Mouse (Mus musculus): Measurements from ENCODE around the gene Chchd6. TPM values are rescaled to one million over a fixed set of nuclear protein-coding genes. Genes with fewer than 3 reads are reported as not detected.

Gene Chchd6
- total RNA-seq, 2 experiments from 2014 or later = 1.7 to 3.8 TPM

DNA sequence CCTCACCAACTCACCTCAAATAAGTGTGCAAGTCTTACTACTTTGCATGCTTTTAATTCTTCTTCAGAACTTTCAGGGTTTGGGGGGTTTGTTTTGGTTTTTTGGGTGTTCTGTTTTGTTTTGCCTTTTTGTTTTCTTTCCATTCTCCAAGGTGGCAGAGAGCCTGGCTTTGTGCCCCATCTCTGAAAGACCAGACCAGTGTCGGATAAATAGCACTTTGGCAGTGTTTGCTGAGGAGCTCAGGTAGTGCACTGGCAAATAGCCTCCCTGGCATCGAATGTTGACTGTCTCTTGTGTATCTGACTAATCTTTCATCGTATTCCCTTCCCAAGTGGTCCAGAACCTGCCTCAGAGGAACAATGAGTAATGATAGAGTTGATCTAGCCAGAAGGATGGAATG lies 3.4 kb downstream of the Chchd6 start:
- ATAC-seq (replicated peaks; ENCODE audit: low FRiP score, poor library complexity, severe bottlenecking) = no peak

DNA sequence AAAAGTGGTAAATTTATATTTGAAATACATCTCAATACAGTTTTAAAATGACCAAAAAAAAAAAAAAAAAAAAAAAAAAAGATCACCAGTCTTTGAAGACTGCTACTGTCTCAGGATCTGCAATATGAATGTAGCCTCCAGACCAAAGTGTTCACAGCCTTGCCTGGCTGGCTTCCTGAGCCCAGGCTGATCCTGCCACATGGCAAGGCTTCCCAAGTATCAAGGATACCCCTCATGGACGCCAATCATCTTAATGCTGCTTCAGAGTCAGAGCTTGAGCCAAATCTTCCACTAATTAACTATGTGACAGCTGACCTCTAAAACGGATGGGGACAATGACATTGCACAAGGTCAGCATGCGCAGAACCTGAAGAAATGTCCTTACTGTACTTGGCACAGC lies 3.9 kb downstream of the Chchd6 start:
- no peak for ATAC-seq (replicated peaks; ENCODE audit: low FRiP score, poor library complexity, severe bottlenecking)

DNA sequence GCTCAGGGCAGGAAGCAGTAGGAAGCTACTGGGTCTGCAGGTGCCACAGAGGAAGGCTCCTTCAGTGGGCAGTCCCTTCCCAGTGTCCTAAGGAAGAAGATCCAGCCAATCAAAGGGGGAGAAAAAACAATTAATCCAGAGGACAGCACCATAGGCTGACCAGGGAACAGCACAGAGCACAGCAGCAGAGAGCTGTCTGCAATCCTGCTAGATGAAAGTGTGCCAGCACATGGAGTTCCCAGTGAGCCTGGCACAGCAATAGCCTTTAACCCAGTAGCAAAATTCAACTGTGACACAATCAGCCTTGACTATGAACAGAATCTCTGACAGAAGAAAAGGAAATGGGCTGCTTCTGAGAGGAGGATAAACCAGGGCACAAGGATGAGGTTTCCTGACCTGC lies 9.8 kb downstream of the Chchd6 start:
- no peak for ATAC-seq (replicated peaks; ENCODE audit: low FRiP score, poor library complexity, severe bottlenecking)

DNA sequence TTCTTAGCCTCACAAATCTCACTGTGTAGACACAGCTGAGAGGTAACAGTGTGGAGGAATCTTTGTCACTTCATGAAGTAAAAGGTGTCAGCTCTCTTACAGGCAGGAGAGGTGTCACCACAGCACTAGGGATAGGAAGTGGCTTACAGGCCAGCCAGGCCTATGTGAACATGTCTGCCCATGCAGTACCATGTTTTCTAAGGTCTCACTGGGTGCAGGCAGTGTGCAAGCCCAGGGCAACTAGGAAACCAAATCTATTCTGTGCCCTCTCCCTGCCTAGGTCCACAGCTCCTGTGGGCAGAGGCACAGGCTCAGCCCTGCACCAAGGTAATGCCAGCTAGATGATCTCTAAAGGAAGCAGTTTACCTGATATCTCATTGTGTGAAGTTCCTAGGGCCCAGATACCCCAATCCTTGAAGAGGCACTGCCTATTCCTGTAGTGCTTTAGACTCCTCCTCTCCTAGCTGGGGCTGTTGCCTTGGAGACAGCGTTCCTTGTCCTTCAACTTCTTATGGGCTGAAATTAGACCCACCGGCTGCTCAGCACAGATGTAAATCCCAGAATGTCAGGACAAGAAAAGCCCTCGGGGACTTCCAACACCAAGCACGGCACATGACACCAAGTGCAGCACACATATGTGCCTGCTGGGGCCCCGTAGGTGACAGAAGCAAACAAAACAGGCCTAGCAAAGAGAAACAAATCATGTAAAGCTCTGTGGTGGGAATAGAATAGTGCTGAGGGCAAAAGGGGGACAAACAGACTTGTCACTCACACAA lies 10.6 kb downstream of the Chchd6 start:
- no peak for ATAC-seq (replicated peaks; ENCODE audit: low FRiP score, poor library complexity, severe bottlenecking)

DNA sequence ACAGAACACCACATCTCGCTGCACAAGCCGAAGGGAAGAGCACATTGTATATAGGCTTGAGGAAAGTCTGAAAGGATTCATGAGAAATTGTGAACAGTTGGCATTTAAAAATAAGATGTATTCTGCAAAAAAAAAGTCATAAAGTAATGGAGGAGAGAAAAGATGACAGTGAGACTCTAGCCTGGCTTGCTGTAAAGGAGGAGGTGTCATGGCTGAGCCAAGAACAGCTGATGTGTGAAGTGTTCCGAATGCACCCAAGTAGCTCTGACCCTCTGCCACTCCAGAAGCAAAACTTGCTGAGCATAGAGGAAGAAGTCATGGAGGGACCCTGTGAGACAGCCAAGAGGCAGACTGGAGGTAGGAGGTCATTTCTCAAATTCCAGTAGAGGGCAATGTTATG lies 12.3 kb downstream of the Chchd6 start:
- ATAC-seq (replicated peaks; ENCODE audit: low FRiP score, poor library complexity, severe bottlenecking) = no peak

DNA sequence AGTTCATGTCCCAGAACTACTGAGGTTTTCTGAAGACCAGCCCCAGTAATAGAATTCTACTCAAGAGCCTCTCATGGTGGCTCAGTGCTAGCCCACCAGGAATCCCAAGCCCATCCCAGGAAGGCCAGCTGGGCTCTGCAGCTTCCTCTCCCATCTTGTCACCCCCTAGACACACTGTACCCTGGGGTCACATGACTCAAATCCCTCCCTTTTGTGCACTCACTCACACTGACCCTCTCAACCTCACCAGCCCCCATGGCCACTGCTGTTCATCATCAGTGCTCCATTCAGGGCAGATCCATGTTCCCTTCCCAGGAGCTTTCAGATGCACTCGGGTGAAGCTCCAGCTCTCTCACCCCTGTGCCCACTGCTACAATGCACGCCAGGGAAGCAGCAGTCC lies 20.8 kb downstream of the Chchd6 start:
- ATAC-seq (replicated peaks; ENCODE audit: low FRiP score, poor library complexity, severe bottlenecking) = no peak

DNA sequence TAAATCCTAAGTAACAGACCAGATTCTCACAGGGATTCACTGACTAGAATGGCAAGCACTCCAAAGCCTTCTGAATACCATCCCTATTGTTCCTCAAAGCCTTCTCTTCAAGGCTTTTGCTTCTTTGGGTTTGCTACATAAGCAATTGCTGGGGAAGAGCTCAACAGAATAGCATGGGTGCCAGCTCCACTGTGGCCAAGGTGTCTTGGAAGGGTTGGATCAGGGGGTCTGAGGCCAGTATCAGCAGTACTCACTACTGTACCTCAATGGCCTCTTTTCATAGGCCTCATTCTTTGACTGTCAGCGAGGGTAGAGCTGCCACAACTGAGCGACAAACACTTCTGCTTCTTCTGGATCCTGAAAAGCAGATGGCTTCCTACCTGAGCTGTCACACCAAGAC lies 21.7 kb downstream of the Chchd6 start:
- no peak for ATAC-seq (replicated peaks; ENCODE audit: low FRiP score, poor library complexity, severe bottlenecking)

DNA sequence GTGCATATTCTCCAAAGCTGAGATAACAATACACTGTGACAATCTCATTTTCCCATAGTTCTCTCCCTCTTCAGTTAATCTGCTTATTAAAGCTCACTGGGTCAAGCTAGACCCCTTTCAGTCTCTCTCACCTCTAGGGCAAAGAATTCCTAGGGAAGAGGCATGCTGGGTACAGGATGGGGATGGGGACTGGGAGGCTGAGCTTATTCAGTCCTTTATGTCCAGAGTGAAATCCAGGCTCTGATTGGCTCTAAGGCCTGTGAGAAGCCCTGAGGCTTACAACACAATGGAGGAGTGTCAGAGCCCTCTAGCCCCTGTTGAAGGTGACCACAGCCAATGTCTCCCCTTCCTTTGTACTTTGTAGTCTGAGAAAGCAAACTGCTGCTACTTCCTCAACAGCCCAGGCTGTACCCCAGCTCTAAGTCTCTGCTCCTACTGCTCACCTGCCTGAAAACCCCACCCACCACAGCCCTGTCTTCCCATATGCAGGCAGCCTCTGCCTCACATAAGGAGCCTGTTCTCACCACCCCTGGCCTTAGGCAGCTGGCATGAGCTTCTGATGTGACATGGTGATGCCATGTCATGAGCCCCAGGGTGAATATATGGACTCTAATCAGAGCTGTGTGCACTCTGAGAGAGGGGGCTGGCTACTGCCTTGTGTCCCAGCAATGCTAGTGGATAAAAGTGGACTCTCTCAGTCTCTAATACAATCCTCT lies 22.4 kb downstream of the Chchd6 start:
- ATAC-seq (replicated peaks; ENCODE audit: low FRiP score, poor library complexity, severe bottlenecking) = no peak

DNA sequence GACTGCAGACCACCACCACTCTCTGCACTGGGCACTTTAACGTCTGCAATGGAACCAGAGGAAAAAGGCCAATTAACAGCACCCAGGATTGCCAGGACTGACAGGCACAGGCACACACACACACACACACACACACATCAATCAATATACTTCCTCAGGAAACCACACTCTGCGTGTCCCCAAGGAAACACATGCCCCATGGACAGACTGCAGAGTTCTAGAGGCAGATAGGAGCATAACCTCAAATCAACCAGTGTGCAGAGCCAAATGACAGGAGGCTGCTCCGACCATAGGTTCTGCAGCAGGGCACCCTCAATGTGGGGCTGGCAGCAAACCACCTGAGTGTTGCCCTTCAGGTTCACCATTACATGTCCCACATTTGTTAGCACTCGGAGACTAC lies 26.1 kb downstream of the Chchd6 start:
- ATAC-seq (replicated peaks; ENCODE audit: low FRiP score, poor library complexity, severe bottlenecking) = no peak

DNA sequence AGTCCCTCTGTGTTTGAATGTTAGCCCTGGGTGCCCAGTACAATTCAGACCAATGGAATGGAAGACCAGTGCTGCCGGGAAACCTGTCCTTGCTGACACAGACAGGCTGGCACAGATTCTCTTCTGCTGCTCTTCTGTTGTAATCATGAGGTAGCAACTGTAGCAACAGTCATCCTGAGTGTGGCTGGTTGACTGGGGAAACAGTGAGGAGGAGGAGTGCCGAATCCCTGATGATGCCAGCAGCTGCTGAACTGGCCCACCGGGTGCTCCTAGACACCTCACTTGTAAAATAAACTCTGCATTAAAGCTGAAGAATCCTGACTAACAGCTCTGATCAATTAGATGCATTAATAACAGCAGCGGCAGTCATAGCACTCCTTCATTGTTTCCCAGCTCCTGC lies 28.7 kb downstream of the Chchd6 start:
- ATAC-seq (replicated peaks; ENCODE audit: low FRiP score, poor library complexity, severe bottlenecking) = no peak

DNA sequence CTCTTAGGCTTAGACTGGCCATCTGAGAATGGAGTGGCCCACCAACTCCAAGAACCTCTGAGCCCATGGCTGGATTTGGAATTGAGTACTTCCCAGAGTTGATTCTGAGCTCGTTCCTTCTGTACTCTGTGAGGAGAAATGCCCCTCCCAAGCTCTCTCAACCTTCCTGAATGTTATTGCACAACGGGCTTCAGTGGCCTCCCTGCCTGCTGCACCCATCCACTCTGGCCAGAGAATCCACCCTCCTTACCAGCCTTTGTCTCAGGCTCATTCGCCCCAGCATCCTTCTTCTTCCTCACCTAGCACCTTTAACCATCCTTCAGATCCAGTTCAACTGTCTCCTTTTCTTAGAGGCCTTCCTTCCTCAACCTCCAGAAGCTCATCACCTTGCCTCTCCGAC lies 32.1 kb downstream of the Chchd6 start:
- no peak for ATAC-seq (replicated peaks; ENCODE audit: low FRiP score, poor library complexity, severe bottlenecking)

DNA sequence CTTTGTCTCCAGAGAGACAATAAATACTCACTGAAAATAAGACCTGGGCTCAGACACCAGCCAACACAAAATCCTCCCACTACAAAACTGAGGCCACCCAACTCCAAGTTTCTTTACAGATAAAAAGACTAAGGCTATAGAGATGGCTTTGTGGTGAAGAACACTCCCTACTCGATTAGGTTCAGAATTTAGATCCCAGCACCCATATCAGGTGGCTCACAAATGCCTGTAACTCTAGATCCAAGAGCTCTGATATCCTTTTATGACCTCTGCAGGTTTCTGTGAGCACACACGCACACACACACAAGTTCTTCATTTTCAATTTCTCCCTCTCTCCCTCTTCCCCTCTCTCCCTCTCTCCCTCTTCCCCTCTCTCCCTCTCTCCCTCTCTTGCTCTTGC lies 34.6 kb downstream of the Chchd6 start:
- no peak for ATAC-seq (replicated peaks; ENCODE audit: low FRiP score, poor library complexity, severe bottlenecking)

DNA sequence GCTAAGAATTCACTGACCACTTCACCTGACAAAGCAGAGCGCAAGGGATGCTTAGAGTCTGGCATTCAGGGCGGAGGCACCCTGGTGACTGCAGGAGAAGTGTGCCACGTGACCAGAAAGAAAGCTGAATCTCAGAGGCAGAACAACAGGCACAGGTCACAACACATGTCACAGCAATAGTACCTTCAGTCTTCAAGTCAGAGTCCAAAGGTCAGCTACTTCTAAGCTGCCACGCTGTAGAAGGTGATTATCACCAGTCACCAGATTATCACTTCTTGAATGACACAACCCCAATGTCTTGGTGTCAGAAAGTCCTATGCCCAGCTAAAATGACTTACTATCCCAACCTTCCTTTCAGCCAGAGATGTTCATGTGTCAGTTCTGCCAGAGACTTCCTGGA lies 37.8 kb downstream of the Chchd6 start:
- ATAC-seq (replicated peaks; ENCODE audit: low FRiP score, poor library complexity, severe bottlenecking) = no peak

DNA sequence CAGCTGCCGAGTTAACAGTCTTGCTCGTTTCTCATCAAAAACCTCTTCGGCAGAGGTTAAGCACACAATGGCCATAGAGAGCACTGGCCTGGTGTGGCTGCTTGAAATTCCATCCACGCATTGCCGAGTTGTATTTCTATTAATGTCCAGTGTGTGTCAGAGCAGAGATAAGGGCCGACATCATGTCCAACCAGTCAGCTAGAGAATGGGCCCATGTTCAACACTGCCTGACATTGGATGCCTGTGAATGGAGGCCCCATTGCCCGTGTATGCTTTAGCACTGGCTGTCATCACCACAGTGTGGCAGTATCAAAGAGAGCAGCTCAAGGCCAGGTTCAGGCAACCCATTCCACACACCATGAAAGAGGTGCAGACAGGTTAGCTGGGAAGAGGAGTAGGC lies 38.9 kb downstream of the Chchd6 start:
- ATAC-seq (replicated peaks; ENCODE audit: low FRiP score, poor library complexity, severe bottlenecking) = no peak

DNA sequence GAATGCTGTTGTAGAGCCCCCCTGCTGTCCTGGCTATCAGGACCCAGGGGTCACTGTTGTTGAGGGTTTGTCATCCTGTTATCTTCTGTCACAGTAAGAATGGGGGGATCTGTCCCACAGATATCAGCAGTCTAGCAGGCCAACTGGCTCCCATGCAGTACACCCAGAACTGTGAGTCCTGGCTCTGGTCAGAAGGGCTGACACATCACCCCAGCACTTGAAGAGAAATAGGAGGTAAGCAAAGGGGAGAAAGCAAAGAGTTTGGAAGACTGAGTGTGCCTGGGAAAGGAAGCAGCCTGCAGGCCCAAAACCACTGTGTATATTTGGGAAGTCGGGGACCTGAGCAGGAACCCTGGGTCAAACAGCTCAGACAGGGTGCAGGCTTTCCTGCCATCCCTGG lies 39.5 kb downstream of the Chchd6 start:
- ATAC-seq (replicated peaks; ENCODE audit: low FRiP score, poor library complexity, severe bottlenecking) = no peak

DNA sequence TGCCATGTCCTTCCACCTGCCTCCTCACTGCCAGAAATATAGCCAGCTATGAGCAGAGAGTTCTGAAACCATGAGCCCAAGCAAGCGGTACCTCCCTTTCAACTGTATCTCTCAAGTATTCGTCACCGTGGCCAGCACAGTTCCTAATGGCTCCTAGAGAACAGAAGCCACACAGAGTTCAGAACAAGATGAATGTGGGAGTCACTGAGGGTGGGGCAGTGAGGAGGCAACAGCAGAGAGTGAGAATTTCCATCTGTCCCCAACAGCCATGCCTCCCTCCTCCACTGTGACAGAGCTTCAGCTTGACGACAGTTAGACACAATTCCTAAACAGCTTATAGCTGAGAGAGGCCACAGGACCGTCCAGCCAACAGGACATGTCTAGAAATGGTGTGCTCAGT lies 41.4 kb downstream of the Chchd6 start:
- ATAC-seq (replicated peaks; ENCODE audit: low FRiP score, poor library complexity, severe bottlenecking) = no peak

DNA sequence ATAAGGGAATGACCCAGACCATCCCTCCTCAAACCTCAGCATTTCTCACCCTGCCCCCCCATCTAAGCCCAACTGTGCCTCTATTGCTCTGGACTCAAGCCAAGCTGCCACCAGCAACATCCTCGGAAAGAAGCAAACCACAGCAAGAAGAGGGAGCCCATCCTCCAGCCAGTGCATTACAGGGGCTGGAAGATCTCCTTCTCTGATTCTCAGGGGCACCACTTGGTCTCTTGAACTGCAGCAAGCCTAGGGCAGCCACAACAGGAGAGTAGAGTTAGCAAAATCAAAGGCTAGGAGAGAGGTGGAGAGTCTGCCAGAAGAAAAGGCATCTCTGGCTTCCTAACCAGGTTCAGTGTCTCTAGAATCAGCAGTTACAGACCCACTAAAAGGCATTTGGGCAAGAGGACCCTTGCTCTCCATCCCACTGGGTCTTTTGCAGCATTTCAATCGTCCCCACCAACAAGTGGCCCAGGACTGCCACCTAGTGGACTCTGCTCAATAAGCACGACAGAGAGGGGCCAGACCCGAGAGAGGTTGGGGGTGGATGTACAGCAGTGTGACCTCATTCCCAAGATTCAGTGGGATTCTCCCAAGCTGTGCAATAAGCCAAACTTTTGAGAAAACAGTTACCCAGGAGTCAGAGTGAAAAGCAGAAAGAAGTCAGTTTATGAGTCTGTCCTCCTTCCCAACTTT lies 42.3 kb downstream of the Chchd6 start:
- no peak for ATAC-seq (replicated peaks; ENCODE audit: low FRiP score, poor library complexity, severe bottlenecking)

DNA sequence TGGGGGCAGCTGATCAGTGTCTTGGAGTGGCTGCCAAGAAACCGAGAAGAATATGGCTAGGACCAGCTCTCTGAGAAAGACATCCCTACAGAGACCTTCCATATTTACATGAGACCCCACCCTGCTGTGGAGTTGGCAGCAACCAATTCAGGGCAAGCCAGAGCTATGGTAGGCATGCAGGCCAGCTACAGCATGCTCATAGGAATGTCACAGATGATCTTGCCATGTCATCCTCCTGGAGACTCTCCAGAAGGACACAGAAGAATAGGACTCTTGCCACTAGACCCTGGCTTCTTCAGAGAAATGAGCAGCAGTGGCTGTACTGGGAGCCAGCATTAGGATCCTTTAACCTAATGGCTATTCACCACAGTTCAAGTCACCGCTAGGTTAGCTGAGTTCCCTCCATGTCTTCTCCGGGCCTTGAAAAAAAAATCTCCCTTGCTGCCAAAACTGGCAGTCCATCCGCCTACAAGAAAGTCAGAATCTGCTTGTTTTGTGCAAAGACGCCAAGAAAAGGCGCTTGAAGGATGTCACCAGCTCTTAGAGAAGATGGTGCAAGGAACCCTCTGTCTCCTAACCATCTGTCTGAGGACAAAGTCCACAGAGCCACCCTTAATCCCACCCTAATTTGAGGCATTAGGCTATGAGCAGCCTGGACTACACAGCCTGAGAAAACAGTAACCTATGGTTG lies 43.0 kb downstream of the Chchd6 start:
- ATAC-seq (replicated peaks; ENCODE audit: low FRiP score, poor library complexity, severe bottlenecking) = no peak

DNA sequence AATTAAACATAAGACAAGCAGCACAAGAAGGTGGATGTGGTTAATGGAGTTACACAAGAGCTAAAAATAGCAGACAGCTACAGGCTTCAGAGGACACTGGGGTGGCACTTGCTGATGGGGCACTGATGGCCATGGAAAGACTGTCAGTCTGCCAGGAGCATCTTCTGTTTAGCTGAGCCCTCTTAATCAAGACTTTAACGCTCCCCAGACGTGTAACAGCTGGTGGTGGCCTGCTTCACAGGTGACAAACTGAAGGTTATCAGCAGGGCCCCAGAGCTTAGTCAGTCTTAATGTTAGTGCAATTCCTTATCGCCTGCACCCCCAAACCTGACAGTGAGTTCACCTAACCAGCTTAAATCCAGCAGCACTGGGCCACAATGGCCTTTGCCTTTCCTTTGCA lies 46.3 kb downstream of the Chchd6 start:
- ATAC-seq (replicated peaks; ENCODE audit: low FRiP score, poor library complexity, severe bottlenecking) = no peak

DNA sequence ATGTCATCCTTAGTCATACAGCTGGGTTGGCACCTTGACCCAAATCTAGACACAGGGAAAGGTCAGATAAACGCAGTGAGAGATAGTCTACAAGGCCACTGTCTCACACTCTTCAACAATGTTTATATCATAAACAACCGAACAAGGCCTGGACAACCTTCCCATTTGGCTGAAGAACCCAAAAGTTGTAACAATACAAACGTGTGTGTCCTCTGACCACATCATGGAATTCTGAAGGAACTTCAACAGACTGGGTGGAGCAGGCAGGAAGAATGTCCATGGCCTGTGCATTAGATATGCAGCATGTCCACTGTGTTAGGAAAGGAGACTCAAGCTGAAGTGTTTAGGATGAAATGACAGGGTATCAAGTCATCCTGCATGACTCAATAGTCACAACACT lies 47.5 kb downstream of the Chchd6 start:
- ATAC-seq (replicated peaks; ENCODE audit: low FRiP score, poor library complexity, severe bottlenecking) = no peak

Data from erythroblast, adult 5-6 weeks (primary cell).